Mouse (Mus musculus) layer of hippocampus, postnatal 10 days (tissue): ENCODE measurements around the gene Ankrd60. TPM values are rescaled to one million over a fixed set of nuclear protein-coding genes. Genes with fewer than 3 reads are reported as not detected.

Experiments used
- DNase-seq, 2 experiments: peaks; one replicate each; pipeline ENCODE4 v3.0.0; 2021; ENCODE audit warnings: low spot score in 2 of 2
- total RNA-seq, 2 experiments: library from RNA; stranded (reverse); gene quantifications; 2 replicates each; pipeline ENCODE4 v1.2.3; 2021

Ankrd60 gene
- total RNA-seq, 2 experiments from 2014 or later = not detected

DNA sequence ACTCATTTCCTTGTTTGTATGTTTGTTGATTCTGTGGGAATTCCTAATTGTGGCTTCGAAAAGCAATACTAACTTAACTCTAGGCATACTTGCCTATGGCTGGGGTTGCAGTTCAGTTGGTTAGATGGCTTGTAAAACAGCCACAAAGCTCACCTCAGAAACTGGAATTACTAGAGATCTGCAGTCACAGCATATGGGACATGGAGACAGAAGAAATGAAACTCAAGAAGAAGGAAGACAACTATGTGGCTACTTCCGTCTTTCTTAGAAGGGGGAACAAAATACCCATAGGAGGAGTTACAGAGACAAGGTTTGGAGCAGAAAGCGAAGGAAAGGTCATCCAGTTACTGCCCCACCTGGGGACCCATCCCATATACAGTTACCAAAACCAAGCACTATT is 49.7 kb downstream of the Ankrd60 start:
- no peak for DNase-seq

GRCm38 (mm10) chr2:173522376-173522775 is 55.8 kb downstream of the Ankrd60 start, which contains the start of gene 1700021F07Rik:
1700021F07Rik (plus strand) TSS chr2:173522586.
- no peak for DNase-seq

Other genes with a start within 250 kb of the Ankrd60 start
- not detected for gene 1700021F07Rik, start 55.8 kb downstream of the Ankrd60 start, total RNA-seq
- gene Rab22a, start 81.4 kb upstream of the Ankrd60 start, total RNA-seq = 10 to 100 TPM; 22.3 to 24.4 TPM
- gene 1700010B08Rik, start 141.1 kb upstream of the Ankrd60 start, total RNA-seq = not detected
- gene Vapb, start 159.1 kb upstream of the Ankrd60 start, total RNA-seq = 100 to 1,000 TPM in 1 of 2 experiments, 10 to 100 TPM in 1; 96.4 to 101 TPM